Mouse (Mus musculus) heart, adult 2 months (tissue): Measurements from ENCODE around the gene Rimkla.

Source experiments
- CTCF ChIP-seq: fragments of 200-600 bp; IDR thresholded peaks from 2 replicates; pipeline ENCODE4 v1.8.1; 2022; ENCODE audit warnings: antibody characterized with exemption, mild to moderate bottlenecking, moderate library complexity
- EP300 ChIP-seq: fragments of 200-500 bp; IDR thresholded peaks from 2 replicates; pipeline ENCODE4 v1.6.1; 2011; ENCODE audit warnings: low read depth, low read length, control low read depth; ENCODE audit not compliant: insufficient read depth
- POLR2A ChIP-seq: fragments of 200-500 bp; IDR thresholded peaks from 2 replicates; pipeline ENCODE4 v1.6.1; 2011; ENCODE audit warnings: mild to moderate bottlenecking, low read depth, low read length, control low read depth; ENCODE audit not compliant: insufficient read depth

DNA sequence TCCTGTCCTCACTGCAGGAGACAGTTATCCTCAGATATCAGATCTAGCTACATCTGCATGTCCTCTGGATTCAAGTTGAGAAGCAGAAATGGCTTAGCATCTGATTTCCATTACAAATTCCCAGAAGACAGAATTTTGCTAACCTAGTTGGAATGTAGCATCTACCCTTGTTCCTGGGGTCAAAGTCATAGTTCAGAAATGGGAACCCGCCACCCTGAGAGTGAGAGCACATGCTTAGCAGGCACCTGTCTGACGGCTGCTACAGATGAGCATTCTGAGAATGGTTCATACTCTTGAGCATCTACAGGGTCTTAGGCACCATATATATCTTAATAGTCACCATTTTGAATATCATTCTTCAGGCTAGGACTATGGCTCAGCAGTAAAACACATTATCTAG, 54.5 kb downstream of the Rimkla start:
- no peak for TF ChIP-seq CTCF
- TF ChIP-seq POLR2A: no peak
- no peak for TF ChIP-seq EP300
